Mouse (Mus musculus) erythroblast, embryonic 14.5 days (primary cell): Measurements from ENCODE around the gene Ppm1l.

Experiments used
- GATA1 ChIP-seq: IDR thresholded peaks from 2 replicates; pipeline ENCODE4 v1.6.1; 2012; ENCODE audit warnings: low read length, inconsistent platforms, mixed read lengths
- TAL1 ChIP-seq: IDR thresholded peaks from 3 replicates; pipeline ENCODE4 v1.6.1; 2012; ENCODE audit warnings: low read length, inconsistent platforms, mixed read lengths

DNA sequence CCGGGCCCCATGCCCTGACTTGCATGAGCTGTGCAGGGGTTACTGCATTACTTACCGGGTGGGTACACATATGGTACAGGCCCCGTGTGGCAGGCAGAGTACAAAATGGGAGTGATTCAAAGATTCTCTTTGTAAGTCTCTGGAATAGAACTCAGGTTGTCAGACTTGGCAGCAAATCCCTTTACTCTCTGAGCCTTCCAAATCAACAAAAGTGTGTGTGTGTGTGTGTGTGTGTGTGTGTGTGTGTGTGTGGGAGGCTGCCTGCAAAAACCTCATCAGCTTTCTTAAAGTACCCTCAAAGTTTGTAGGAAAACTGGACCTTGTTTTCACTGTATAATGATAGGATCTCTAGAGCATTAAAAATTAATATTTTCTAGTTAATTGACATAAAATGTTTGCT is 132.4 kb downstream of the Ppm1l start:
- no peak for TF ChIP-seq GATA1
- no peak for TF ChIP-seq TAL1
